Mouse (Mus musculus): ENCODE measurements around the gene Lfng. TPM values are rescaled to one million over a fixed set of nuclear protein-coding genes. Genes with fewer than 3 reads are reported as not detected.

Lfng gene
- 10 to 100 TPM; 18.2 to 24.6 TPM for total RNA-seq (2021)
- long read RNA-seq, experiment 1, transcript Lfng-201 (8 exons, 2,305 nt), result major isoform, 25 of 28 reads
- long read RNA-seq, experiment 1, partial matches to known transcripts, result 2 of 28 reads
- long read RNA-seq, experiment 1, other reads (novel, unspliced or antisense), result 1 of 28 reads
- long read RNA-seq, experiment 2, transcript Lfng-201 (8 exons, 2,305 nt), result major isoform, 14 of 16 reads
- long read RNA-seq, experiment 2, partial matches to known transcripts, result 0 of 16 reads
- long read RNA-seq, experiment 2, other reads (novel, unspliced or antisense), result 2 of 16 reads

- DNase-seq, result peak; percentile 92
These were observed at the start of gene Lfng for GRCm38 (mm10) chr5:140607001-140607835. TSS of gene Lfng (plus strand) at chr5:140607320.

GRCm38 (mm10) chr5:140562601-140563000 lies 44.5 kb upstream of the Lfng start:
- no peak for DNase-seq

GRCm38 (mm10) chr5:140564896-140565295 lies 42.2 kb upstream of the Lfng start, which contains the start of gene Grifin:
TSS of gene Grifin (minus strand) at chr5:140565071.
- DNase-seq, result no peak

GRCm38 (mm10) chr5:140565451-140565850 lies 41.7 kb upstream of the Lfng start:
- peak; percentile 58 for DNase-seq

GRCm38 (mm10) chr5:140565856-140566255 lies 41.3 kb upstream of the Lfng start:
- peak; percentile 80 for DNase-seq

GRCm38 (mm10) chr5:140566271-140566670 lies 40.8 kb upstream of the Lfng start:
- no peak for DNase-seq

GRCm38 (mm10) chr5:140567321-140567720 lies 39.8 kb upstream of the Lfng start:
- DNase-seq, result peak; percentile 79

GRCm38 (mm10) chr5:140567751-140568150 lies 39.4 kb upstream of the Lfng start:
- no peak for DNase-seq

- peak; percentile 81 for DNase-seq
These were observed 38.7 kb upstream of the Lfng start for GRCm38 (mm10) chr5:140568321-140568970.

- DNase-seq, result no peak
These were observed 38.0 kb upstream of the Lfng start for GRCm38 (mm10) chr5:140569032-140569595.

- no peak for DNase-seq
These were observed 36.8 kb upstream of the Lfng start for GRCm38 (mm10) chr5:140570223-140570870.

- DNase-seq, result no peak
These were observed 35.9 kb upstream of the Lfng start for GRCm38 (mm10) chr5:140571201-140571600.

- peak; percentile 79 for DNase-seq
These were observed 35.4 kb upstream of the Lfng start for GRCm38 (mm10) chr5:140571673-140572072.

GRCm38 (mm10) chr5:140572611-140573010 lies 34.5 kb upstream of the Lfng start:
- DNase-seq, result peak; percentile 63

- DNase-seq, result peak; percentile 26
These were observed 31.7 kb upstream of the Lfng start for GRCm38 (mm10) chr5:140575381-140575866.

- no peak for DNase-seq
These were observed 27.9 kb upstream of the Lfng start for GRCm38 (mm10) chr5:140579221-140579620.

- no peak for DNase-seq
These were observed 27.3 kb upstream of the Lfng start for GRCm38 (mm10) chr5:140579771-140580170.

GRCm38 (mm10) chr5:140581569-140581968 lies 25.6 kb upstream of the Lfng start:
- no peak for DNase-seq

- DNase-seq, result no peak
These were observed 24.0 kb upstream of the Lfng start for GRCm38 (mm10) chr5:140582995-140583731.

GRCm38 (mm10) chr5:140583732-140584368 lies 23.3 kb upstream of the Lfng start:
- DNase-seq, result no peak
